Mouse (Mus musculus): Measurements from ENCODE around the gene Scarb1. TPM values are rescaled to one million over a fixed set of nuclear protein-coding genes. Genes with fewer than 3 reads are reported as not detected.
A peak's percentile ranks its signal among the peaks of the same experiment; 100 is the strongest.

Gene Scarb1
- polyA plus RNA-seq, 2 experiments = 40.1 to 67.7 TPM

GRCm38 (mm10) chr5:125331811-125332210 is 9.1 kb downstream of the Scarb1 start:
- H3K4me3 ChIP-seq (replicated peaks; ENCODE audit: low read length) = no peak overlapping the region
- H3K36me3 ChIP-seq (ENCODE audit: control insufficient read depth, insufficient read depth, low read length) = no peaks in the 10 kb centered on the region
- H3K27ac ChIP-seq (replicated peaks; ENCODE audit: low read depth, low read length) = no peak overlapping the region
- no peak for ATAC-seq (ENCODE audit: low FRiP score, low read depth)
- H3K4me1 ChIP-seq (ENCODE audit: control insufficient read depth, insufficient read depth, low read length) = no peaks in the 10 kb centered on the region; the same call in 1 of the 2 replicates
- no peaks in the 10 kb centered on the region for H3K9me3 ChIP-seq (ENCODE audit: control insufficient read depth, low read length)
- no peak overlapping the region for H3K4me2 ChIP-seq (replicated peaks; ENCODE audit: low read depth, low read length, severe bottlenecking)
- no peak for DNase-seq (ENCODE audit: low spot score)
- H3K27me3 ChIP-seq (ENCODE audit: control insufficient read depth, insufficient read depth, low read length) = no peaks in the 10 kb centered on the region
- TF ChIP-seq POLR2A (IDR thresholded peaks at IDR 0.05; ENCODE audit: borderline replicate concordance, extremely low read depth, insufficient read depth, insufficient read length) = no peak
- 45% methylated on average over 3 of the region's 3 CpGs for WGBS
- no peak overlapping the region for H3K9ac ChIP-seq (ENCODE audit: low read depth, low read length, severe bottlenecking)

- ATAC-seq (ENCODE audit: low FRiP score, low read depth) (no peak), DNase-seq (ENCODE audit: low spot score) (no peak)
- Histone ChIP-seq H3K36me3 (ENCODE audit: control insufficient read depth, insufficient read depth, low read length) (no peaks in the 10 kb centered on the region), H3K4me3 (replicated peaks; ENCODE audit: low read length) (no peak overlapping the region), H3K27me3 (ENCODE audit: control insufficient read depth, insufficient read depth, low read length) (no peaks in the 10 kb centered on the region), H3K4me1 (ENCODE audit: control insufficient read depth, insufficient read depth, low read length) (no peaks in the 10 kb centered on the region; the same call in 1 of the 2 replicates), H3K9ac (ENCODE audit: low read depth, low read length, severe bottlenecking) (no peak overlapping the region), H3K9me3 (ENCODE audit: control insufficient read depth, low read length) (no peaks in the 10 kb centered on the region), H3K4me2 (replicated peaks; ENCODE audit: low read depth, low read length, severe bottlenecking) (no peak overlapping the region), H3K27ac (replicated peaks; ENCODE audit: low read depth, low read length) (no peak overlapping the region)
- no peak for TF ChIP-seq POLR2A (IDR thresholded peaks at IDR 0.05; ENCODE audit: borderline replicate concordance, extremely low read depth, insufficient read depth, insufficient read length)
- 41% methylated on average over 3 of the region's 3 CpGs for WGBS
Measured at GRCm38 (mm10) chr5:125331094-125331493, 9.8 kb downstream of the Scarb1 start.

GRCm38 (mm10) chr5:125330656-125331055 is 10.2 kb downstream of the Scarb1 start:
- no peak for TF ChIP-seq POLR2A (IDR thresholded peaks at IDR 0.05; ENCODE audit: borderline replicate concordance, extremely low read depth, insufficient read depth, insufficient read length)
- H3K4me3 ChIP-seq (replicated peaks; ENCODE audit: low read length) = no peak overlapping the region
- WGBS = 70% methylated on average over 8 of the region's 8 CpGs
- no peak for DNase-seq (ENCODE audit: low spot score)
- H3K36me3 ChIP-seq (ENCODE audit: control insufficient read depth, insufficient read depth, low read length) = no peaks in the 10 kb centered on the region
- no peaks in the 10 kb centered on the region for H3K9me3 ChIP-seq (ENCODE audit: control insufficient read depth, low read length)
- no peak overlapping the region for H3K4me2 ChIP-seq (replicated peaks; ENCODE audit: low read depth, low read length, severe bottlenecking)
- no peaks in the 10 kb centered on the region for H3K27me3 ChIP-seq (ENCODE audit: control insufficient read depth, insufficient read depth, low read length)
- no peak overlapping the region for H3K9ac ChIP-seq (ENCODE audit: low read depth, low read length, severe bottlenecking)
- no peak overlapping the region for H3K27ac ChIP-seq (replicated peaks; ENCODE audit: low read depth, low read length)
- H3K4me1 ChIP-seq (ENCODE audit: control insufficient read depth, insufficient read depth, low read length) = no peaks in the 10 kb centered on the region; the same call in 1 of the 2 replicates
- ATAC-seq (ENCODE audit: low FRiP score, low read depth) = no peak

- H3K9ac ChIP-seq (ENCODE audit: low read depth, low read length, severe bottlenecking) = no peak overlapping the region
- no peaks in the 10 kb centered on the region for H3K9me3 ChIP-seq (ENCODE audit: control insufficient read depth, low read length)
- H3K4me3 ChIP-seq (replicated peaks; ENCODE audit: low read length) = no peak overlapping the region
- no peak for TF ChIP-seq POLR2A (IDR thresholded peaks at IDR 0.05; ENCODE audit: borderline replicate concordance, extremely low read depth, insufficient read depth, insufficient read length)
- H3K4me2 ChIP-seq (replicated peaks; ENCODE audit: low read depth, low read length, severe bottlenecking) = no peak overlapping the region
- no peak for DNase-seq (ENCODE audit: low spot score)
- H3K27ac ChIP-seq (replicated peaks; ENCODE audit: low read depth, low read length) = no peak overlapping the region
- no peaks in the 10 kb centered on the region for H3K27me3 ChIP-seq (ENCODE audit: control insufficient read depth, insufficient read depth, low read length)
- no peaks in the 10 kb centered on the region; the same call in 1 of the 2 replicates for H3K4me1 ChIP-seq (ENCODE audit: control insufficient read depth, insufficient read depth, low read length)
- ATAC-seq (ENCODE audit: low FRiP score, low read depth) = no peak
- WGBS = 85% methylated on average over 9 of the region's 9 CpGs
- no peaks in the 10 kb centered on the region for H3K36me3 ChIP-seq (ENCODE audit: control insufficient read depth, insufficient read depth, low read length)
Measured at GRCm38 (mm10) chr5:125330191-125330590, 10.7 kb downstream of the Scarb1 start.

- WGBS = 51% methylated on average over 18 of the region's 18 CpGs
- H3K9ac ChIP-seq (ENCODE audit: low read depth, low read length, severe bottlenecking) = peak overlapping the region; percentile 31; the same call in 1 of the 2 replicates
- no peak for TF ChIP-seq POLR2A (IDR thresholded peaks at IDR 0.05; ENCODE audit: borderline replicate concordance, extremely low read depth, insufficient read depth, insufficient read length)
- H3K36me3 ChIP-seq (ENCODE audit: control insufficient read depth, insufficient read depth, low read length) = no peaks in the 10 kb centered on the region
- peaks cover 2% of the 10 kb centered on the region; the same call in 1 of the 2 replicates for H3K4me1 ChIP-seq (ENCODE audit: control insufficient read depth, insufficient read depth, low read length)
- peak; percentile 72; the same call in 1 of the 2 replicates for ATAC-seq (ENCODE audit: low FRiP score, low read depth)
- H3K4me3 ChIP-seq (replicated peaks; ENCODE audit: low read length) = peak overlapping the region; percentile 33
- no peaks in the 10 kb centered on the region for H3K27me3 ChIP-seq (ENCODE audit: control insufficient read depth, insufficient read depth, low read length)
- no peaks in the 10 kb centered on the region for H3K9me3 ChIP-seq (ENCODE audit: control insufficient read depth, low read length)
- no peak overlapping the region for H3K27ac ChIP-seq (replicated peaks; ENCODE audit: low read depth, low read length)
- peak overlapping the region; percentile 47 for H3K4me2 ChIP-seq (replicated peaks; ENCODE audit: low read depth, low read length, severe bottlenecking)
- no peak for DNase-seq (ENCODE audit: low spot score)
Measured at GRCm38 (mm10) chr5:125327596-125328385, 13.1 kb downstream of the Scarb1 start.

All from limb, embryonic 14.5 days (tissue).